Mouse (Mus musculus): Measurements from ENCODE around the gene Gpr37l1.

Gene Gpr37l1

GRCm38 (mm10) chr1:135181880-135182623 is 14.6 kb upstream of the Gpr37l1 start:
- DNase-seq (ENCODE audit: low spot score in 2 of 2), result no peak

- no peak for DNase-seq (ENCODE audit: low spot score in 2 of 2)
Observed at GRCm38 (mm10) chr1:135181275-135181674, 13.8 kb upstream of the Gpr37l1 start.

- DNase-seq (ENCODE audit: low spot score in 2 of 2), result no peak
Observed at GRCm38 (mm10) chr1:135180830-135181229, 13.3 kb upstream of the Gpr37l1 start.

- no peak for DNase-seq (ENCODE audit: low spot score in 2 of 2)
Observed at GRCm38 (mm10) chr1:135178863-135179262, 11.4 kb upstream of the Gpr37l1 start.

GRCm38 (mm10) chr1:135177724-135178123 is 10.2 kb upstream of the Gpr37l1 start:
- no peak for DNase-seq (ENCODE audit: low spot score in 2 of 2)

- no peak for DNase-seq (ENCODE audit: low spot score in 2 of 2)
Observed at GRCm38 (mm10) chr1:135175176-135175575, 7.7 kb upstream of the Gpr37l1 start.

GRCm38 (mm10) chr1:135173311-135173710 is 5.8 kb upstream of the Gpr37l1 start:
- no peak for DNase-seq (ENCODE audit: low spot score in 2 of 2)

- no peak for DNase-seq (ENCODE audit: low spot score in 2 of 2)
Observed at GRCm38 (mm10) chr1:135171984-135172383, 4.5 kb upstream of the Gpr37l1 start.

- no peak for DNase-seq (ENCODE audit: low spot score in 2 of 2)
Observed at GRCm38 (mm10) chr1:135171202-135171601, 3.7 kb upstream of the Gpr37l1 start.

GRCm38 (mm10) chr1:135170299-135170698 is 2.8 kb upstream of the Gpr37l1 start:
- no peak for DNase-seq (ENCODE audit: low spot score in 2 of 2)

GRCm38 (mm10) chr1:135169556-135170224 is 2.2 kb upstream of the Gpr37l1 start:
- DNase-seq (ENCODE audit: low spot score in 2 of 2), result no peak

- DNase-seq (ENCODE audit: low spot score in 2 of 2), result no peak
Observed at GRCm38 (mm10) chr1:135168453-135169200, 1.1 kb upstream of the Gpr37l1 start.

GRCm38 (mm10) chr1:135162720-135163119 is 4.8 kb downstream of the Gpr37l1 start:
- DNase-seq (ENCODE audit: low spot score in 2 of 2), result no peak

GRCm38 (mm10) chr1:135160411-135161050 is 7.0 kb downstream of the Gpr37l1 start:
- DNase-seq (ENCODE audit: low spot score in 2 of 2), result no peak

- DNase-seq (ENCODE audit: low spot score in 2 of 2), result no peak
Observed at GRCm38 (mm10) chr1:135159556-135160123, 7.8 kb downstream of the Gpr37l1 start.

- DNase-seq (ENCODE audit: low spot score in 2 of 2), result no peak
Observed at GRCm38 (mm10) chr1:135159074-135159473, 8.4 kb downstream of the Gpr37l1 start.

GRCm38 (mm10) chr1:135158633-135159032 is 8.8 kb downstream of the Gpr37l1 start:
- DNase-seq (ENCODE audit: low spot score in 2 of 2), result no peak

GRCm38 (mm10) chr1:135156300-135156699 is 11.2 kb downstream of the Gpr37l1 start:
- DNase-seq (ENCODE audit: low spot score in 2 of 2), result no peak

- peak; percentile 70 to 87 for DNase-seq (ENCODE audit: low spot score in 2 of 2)
Observed at GRCm38 (mm10) chr1:135154411-135154959, 13.0 kb downstream of the Gpr37l1 start.

GRCm38 (mm10) chr1:135154011-135154410 is 13.5 kb downstream of the Gpr37l1 start:
- DNase-seq (ENCODE audit: low spot score in 2 of 2), result no peak

GRCm38 (mm10) chr1:135148996-135149395 is 18.5 kb downstream of the Gpr37l1 start:
- peak in 1 of 2 experiments; percentile 56 for DNase-seq (ENCODE audit: low spot score in 2 of 2)

Measured in spleen, postnatal 4 days (tissue).